Mouse (Mus musculus) regulatory T cell (primary cell): ENCODE measurements around the gene Trappc12.

Source experiments
- in situ Hi-C: fragments of 300-600 bp; cut with MboI, MseI; formaldehyde crosslinking; loops from one replicate; pipeline ENCODE4 v1.15.1; 2025; ENCODE audit warnings: high pct_unique_total_duplicates

Gene Trappc12

DNA sequence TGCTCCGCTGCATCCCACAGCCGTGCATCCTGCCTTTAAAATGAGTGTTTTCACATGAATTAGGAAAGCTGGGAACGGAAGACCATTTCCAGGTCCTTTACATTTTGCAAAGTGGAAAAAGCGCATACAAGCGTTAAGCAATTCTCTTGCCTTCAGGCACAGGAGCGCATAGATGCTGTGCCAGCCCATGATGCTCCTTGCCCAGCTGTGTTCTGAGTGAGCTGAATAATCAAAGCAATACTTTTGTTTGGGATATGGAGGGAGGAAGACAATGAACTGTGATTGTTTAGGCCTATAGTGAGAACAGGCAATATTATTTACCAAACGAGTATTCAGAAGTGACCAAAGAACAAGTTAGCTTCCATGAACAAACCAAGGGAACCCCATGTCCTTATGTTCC, 59.5 kb downstream of the Trappc12 start:
- in situ Hi-C loops, result no loop called here

DNA sequence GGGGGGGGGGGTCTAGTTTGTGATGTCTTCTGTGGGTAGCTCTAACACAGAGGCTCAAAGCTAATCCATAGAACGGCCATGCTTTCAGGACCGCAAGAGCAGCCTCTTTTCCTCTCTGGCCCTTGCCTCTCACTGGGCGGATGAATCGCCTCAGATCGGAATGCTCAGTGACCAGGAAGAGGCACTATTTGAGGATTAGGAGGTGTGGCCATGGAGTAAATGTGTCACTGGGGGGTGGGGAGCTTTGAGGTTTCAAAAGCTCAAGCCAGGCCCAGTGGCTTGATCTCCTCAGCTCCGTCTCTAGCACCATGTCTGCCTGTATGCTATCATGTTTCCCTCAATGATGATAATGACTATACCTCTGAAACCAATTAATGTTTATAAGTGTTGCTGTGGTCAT, 61.3 kb downstream of the Trappc12 start:
- in situ Hi-C loops, result no loop called here

DNA sequence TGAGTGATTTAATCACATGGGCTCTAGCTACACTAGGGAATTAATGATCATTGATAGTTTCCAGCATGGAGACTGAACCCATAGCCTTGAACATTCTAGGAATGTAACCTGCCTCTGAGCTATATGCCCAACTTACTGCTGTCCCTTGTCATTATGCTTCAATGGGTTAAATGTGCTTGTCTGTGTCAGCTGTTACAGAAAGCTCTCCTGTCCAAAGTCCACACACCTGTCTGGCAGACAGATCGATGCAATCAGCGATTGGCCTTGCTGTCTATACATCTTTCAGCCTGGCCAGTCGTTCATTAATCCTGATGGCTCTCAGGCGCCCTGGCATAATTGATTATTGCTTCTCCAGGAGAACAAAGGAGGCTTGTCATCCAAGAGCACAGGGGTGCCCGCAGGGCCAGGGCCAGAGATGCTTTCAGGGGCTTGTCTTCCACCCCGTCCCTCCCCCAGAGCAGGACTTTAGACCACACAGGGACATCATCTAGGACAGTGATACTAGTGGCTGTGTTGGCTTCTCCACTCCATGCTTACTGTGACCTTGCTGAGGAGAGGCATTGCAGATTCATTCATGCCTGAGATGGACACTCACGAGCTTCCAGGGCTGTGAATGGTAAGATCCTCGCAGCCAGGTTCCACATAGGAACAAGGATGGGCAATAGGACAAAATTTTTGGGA, 63.9 kb downstream of the Trappc12 start:
- in situ Hi-C loops, result no loop called here

DNA sequence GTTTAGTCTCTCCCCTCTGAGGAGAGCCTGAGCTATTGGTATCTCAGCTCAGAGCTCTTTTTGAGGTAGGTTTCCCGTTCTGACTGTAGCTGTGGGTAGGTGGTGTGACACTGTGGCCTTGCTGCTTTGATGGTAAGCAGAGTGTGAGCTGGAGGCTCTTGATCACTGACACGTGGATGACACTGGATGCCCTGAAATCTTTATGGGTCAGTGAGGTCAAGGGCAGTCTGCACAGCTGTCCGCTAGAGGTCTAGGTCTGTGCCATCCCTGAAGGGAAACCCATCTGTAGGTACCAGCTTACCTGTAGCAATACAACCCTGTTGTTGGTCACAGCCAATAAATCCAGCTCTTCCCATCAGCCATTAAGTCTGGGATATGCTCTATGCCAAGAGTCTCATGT, 64.5 kb downstream of the Trappc12 start:
- in situ Hi-C loops, result no loop called here

DNA sequence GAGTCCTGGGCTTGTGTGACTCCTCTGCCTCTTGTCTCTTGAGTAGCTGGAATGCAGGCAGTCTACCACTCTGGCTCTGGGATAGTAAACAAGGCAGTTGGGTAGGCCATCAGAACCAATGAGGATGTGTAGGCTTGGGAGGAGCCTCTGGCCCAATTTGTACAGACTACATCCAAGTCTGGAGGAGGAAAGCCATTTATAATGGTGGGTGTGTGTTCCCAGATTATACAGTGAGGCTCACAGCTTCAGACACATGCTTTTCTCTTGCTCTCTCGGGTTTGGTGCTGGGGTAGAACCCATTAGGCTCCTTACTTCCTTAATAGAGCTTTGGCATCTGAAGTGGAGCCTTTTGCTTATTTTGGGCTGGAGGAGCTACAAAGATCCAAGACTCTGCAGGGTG, 65.6 kb downstream of the Trappc12 start:
- in situ Hi-C loops, result no loop called here

DNA sequence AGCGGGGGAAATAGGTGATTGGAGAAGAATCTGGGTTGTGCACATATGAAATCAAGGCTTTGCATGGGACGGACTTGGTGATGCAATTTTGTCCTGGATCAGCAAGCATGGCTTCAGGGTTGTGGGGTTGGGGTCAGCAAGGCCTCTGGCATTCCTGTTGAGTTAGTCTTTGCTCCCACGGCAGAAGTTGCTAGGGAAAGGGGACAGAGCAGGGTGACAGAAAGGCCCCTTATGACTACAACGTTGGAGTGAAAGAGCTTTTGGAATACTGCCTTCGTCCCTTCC, 74.4 kb downstream of the Trappc12 start:
- in situ Hi-C loops, result no loop called here

DNA sequence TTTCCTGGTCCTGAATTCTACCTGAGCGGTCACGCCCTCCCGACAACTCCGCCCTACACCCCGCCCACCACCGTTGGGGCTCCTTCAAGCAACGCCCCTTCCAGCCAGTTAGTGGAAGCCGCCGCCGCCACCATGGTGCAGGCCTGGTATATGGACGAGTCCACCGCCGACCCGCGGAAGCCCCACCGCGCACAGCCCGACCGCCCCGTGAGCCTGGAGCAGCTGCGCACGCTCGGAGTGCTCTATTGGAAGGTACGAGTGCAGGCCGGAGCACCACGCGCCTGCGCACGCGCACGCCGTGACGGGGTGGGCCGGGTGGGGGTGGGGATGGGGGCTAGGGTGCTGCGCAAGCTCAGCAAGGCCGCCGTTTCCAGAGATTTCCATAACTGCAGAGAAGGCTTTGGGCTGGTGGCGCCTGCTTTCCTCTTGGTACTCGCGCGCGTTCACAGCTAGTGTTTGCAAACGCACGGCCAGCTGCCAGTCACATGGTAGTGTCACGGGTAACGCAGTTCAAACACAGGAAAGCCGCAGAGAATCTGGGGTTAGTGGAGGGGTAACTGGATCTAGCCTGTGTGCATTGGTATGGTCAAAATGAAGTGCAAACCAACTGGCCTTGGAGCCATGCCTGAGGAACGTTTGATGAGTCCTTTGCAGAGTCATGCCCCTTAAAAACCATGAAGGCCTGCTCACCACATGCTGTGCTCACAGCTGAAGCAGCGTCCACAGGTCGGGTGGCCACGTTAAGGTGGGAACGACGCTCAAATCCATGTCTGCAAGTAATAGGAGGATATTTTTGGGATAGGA, 74.9 kb downstream of the Trappc12 start, which contains the start of gene Adi1:
TSS of gene Adi1 (plus strand) at position 111 of the 804 bp plus-strand sequence.
- in situ Hi-C loops, result no loop called here

DNA sequence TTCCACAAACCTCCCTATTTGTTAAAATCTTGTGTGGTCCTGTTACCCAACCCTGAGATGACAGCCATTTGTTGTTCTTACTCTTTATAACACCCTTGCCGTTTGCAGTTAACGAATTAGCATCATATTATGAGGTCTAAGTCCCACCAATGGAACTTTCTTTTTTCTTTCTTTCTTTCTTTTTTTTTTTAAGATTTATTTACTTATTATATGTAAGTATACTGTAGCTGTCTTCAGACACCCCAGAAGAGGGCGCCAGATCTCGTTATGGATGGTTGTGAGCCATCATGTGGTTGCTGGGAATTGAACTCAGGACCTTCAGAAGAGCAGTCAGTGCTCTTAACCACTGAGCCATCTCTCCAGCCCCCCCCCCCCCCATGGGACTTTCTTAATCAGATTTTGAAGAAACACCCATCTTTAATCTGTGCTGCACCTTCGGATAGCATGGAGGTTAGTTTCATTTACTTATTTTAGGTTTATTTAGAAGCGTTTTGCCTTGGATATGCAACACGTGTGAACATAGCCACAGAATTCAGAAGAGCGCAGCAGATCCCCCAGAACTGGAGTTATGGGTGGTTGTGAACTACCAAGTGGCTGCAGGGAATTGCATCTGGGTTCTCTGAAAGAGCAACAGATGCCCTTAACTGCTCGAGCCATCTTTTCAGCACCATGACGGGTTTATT, 76.1 kb downstream of the Trappc12 start:
- in situ Hi-C loops, result no loop called here

DNA sequence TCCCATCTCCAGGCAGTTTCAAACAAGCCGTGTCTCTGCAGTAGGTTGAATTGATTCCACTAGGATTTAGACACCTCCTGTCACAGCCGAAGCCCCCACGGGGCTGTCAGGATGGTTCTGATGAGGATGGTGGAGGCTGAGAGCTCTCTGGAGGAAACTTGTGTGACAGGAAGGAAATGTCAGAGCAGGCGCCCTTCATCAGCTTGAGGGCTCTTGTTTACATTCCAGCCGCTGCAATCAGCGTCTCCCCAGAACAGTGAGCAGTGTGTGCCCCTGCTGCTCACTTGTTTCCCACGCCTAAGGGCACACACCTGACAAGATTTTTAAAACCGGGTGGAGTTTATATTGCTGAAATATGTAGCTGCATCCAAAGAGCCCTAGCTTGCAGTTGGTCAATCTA, 83.0 kb downstream of the Trappc12 start:
- in situ Hi-C loops, result no loop called here

DNA sequence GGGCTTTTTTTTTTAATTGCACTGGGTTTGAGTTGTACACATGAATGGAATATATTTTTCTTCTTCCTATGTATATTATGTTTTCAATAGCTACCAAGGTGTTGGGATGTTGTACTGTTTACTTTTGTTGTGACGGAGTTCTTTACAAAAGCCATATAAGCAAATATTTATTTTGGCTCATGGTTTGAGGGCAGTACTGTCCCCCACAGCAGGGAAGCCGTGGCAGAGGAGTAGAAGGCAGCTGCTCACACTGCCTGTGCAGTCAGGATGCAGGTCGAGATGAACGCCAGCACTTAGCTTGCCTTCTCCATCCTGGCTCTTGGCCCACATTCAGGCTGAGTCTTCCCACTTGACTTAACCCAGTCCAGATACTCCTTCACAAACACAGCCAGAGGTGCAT, 83.5 kb downstream of the Trappc12 start:
- in situ Hi-C loops, result no loop called here

DNA sequence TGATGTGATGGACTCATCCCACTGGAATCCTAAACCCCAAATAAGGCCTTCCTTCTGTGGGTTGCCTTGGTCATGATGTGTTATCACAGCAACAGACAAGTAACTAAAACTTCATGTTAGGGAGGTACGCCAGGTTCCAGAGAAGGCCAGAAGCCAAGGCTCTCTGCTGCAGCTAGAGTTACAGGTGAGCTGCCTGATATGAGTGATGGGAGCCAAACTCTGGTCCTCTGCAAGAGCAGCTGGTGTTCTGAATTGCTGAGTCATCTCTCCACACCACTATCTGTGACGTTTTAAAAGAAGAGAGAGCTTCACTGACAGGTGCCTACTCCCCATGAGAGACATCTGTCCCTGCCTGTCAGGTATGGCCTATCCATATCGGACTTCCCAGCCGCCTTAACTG, 87.6 kb downstream of the Trappc12 start:
- in situ Hi-C loops, result no loop called here

DNA sequence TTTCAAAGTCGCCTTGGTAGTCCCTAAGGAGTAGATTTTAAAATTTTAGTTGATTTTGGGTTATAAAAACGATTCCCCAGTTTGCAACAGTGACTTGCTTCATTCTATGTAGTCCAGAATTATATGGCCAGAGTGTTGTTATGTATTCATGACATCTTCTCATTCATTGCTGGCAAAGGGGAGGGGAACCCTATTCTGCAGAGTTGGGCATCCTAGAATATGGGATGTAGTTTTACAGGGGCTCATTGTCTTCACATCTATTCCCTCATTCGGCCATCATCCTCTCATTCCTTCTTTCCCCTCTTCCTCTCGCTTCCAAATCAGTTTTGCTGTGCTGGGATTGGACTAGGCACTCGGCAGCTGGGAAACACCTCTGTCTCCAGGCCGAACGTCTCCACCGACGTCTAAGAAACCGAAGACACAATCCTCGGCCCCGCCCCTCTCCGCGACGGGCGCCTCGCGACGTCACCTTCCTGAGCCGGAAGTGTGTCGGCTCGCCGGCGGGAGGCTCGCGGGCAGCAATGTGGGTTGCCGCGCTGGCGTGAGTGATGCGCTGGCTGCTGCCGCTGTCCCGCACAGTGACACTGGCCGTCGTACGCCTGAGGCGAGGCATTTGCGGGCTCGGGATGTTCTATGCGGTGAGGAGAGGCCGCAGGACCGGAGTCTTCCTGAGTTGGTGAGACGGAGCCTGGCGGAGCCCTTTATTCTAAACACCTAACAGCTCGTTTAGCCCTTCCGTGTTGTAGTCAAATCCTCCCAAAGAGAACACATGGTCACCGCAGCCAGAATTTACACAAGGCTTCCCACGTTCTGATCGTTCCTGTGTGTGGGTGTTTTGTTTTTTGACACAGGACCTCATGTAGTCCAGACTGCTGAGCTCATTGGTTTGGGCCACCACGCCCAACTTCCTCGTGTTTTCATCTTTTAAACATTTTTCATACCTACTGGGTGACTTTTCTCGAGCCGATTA, 100.8 kb downstream of the Trappc12 start, which contains the start of gene Rnaseh1:
TSS of gene Rnaseh1 (plus strand) at position 462 of the 970 bp plus-strand sequence.
- in situ Hi-C loops, result no loop called here
